Mouse (Mus musculus) spleen, postnatal 14 days (tissue): ENCODE results near the gene Smoc2.

Experiments used
- DNase-seq, 2 experiments: peaks; one replicate each; pipeline ENCODE4 v3.0.0; 2021 to 2022; ENCODE audit warnings: low spot score in 2 of 2

Smoc2 gene

DNA sequence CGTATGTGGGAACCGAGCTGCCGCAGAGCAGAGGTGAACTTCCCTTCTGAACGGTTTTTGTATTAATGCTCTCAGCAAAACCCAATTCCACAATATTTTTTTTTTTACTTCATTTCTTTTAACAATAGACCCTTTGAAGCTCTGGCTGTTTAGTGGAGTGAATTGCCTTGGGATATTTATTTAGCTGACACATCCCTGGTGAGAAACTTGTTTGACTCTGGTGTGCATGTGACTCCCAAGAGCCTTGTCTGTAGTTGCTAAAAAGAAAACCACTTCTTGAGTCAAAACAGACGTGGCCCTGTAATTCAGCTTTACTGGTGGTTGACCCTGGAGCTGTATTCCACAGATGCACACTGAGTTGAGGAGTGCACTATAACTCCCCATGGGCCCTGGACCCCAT is 135.2 kb downstream of the Smoc2 start:
- no peak for DNase-seq

- no peak for DNase-seq
Measured at GRCm38 (mm10) chr17:14420460-14421046, 141.2 kb downstream of the Smoc2 start.

DNA sequence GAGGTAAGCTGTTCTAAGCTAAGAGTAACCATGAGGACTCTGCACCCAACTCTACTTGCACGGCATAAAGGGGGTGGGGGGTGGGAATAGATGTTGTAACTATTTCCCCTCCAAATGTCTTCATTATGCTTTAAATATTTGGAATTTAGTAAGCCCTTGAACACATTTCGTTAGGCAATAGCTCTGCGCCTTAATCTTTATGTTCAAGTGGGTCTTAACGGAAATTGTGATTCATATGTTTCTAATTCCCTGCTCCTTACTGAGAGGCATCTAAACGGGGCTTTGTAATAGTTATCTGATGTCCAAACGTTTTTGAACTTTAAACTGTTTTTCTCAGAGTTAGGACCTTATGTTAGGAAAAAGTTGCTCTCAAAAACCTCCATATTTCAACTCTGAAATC is 147.2 kb downstream of the Smoc2 start:
- DNase-seq: no peak

- DNase-seq: no peak
Measured at GRCm38 (mm10) chr17:14434717-14435116, 155.4 kb downstream of the Smoc2 start.

DNA sequence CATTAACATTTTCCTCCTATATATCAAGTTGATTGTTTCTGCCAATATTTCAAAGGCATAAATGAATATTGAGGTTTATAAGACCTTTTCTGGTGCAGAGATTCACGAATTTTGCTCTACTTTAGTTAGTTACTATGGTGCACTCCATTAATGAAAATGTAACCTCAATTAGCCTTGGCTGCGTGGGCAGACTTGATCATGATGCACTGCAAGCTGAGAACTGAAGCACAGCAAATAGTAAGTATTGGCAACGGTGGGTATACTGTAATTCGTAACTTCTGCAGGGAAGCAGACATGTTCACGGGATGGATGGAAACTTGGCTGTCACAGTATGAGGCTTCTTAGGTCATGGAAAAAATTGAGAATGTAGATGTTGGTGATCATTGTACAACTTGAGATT is 166.3 kb downstream of the Smoc2 start:
- no peak for DNase-seq

- no peak for DNase-seq
Measured at GRCm38 (mm10) chr17:14447275-14447674, 168.0 kb downstream of the Smoc2 start.
